Mouse (Mus musculus): ENCODE measurements around the gene Hoxb2. TPM values are rescaled to one million over a fixed set of nuclear protein-coding genes. Genes with fewer than 3 reads are reported as not detected.

The Hoxb2 gene
- polyA plus RNA-seq, 1 experiment from 2014 or later: 23.1 TPM

DNA sequence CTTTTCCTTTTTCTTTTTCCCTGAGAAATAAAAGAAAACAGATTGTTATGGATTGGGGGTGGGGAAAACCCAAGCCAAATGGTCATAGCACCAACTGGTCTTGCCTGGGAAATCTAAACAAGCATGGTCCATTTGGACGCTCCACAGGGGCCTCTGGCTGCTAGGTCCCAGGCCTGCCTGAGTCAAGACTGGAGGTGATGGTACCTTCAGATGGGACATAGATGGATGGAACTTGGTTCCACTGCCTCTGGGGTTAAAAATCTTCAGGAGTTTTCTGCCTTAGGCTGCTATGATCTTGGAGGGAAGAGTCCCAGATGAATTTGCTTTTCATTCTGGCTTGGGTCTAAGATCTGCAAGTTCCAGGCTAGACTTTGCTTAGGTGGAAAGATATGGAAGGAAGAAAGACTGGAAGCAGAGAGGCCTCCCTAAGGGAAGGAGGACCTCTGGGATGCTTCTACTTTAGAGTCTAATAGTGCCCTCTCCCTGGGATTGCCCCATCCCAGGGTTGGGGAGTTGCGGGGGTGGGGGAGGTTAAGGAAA is 7.0 kb upstream of the Hoxb2 start:
- Histone ChIP-seq H3K4me3 (ENCODE audit: low read depth, low read length) (peak overlapping the region; percentile 35; the same call in 1 of the 2 replicates), H3K9me3 (ENCODE audit: control insufficient read depth, low read depth, low read length) (no peaks in the 10 kb centered on the region), H3K36me3 (ENCODE audit: control insufficient read depth, insufficient read depth, low read length) (peaks cover 8% of the 10 kb centered on the region; the same call in 1 of the 2 replicates), H3K4me2 (replicated peaks; ENCODE audit: low read depth, low read length) (peak overlapping the region; percentile 78), H3K27ac (ENCODE audit: low read length) (peak overlapping the region; percentile 100), H3K27me3 (ENCODE audit: control insufficient read depth, insufficient read depth, low read length) (0 out of 2 replicates have a peak, but pooled peaks cover 3% of the 10 kb centered on the region), H3K9ac (replicated peaks; ENCODE audit: low read depth, low read length) (peak overlapping the region; percentile 51), H3K4me1 (ENCODE audit: control insufficient read depth, insufficient read depth, low read length) (peaks cover 45% of the 10 kb centered on the region)
- ATAC-seq (ENCODE audit: insufficient number of reproducible peaks, insufficient read depth, low FRiP score, low read depth): no peak
- WGBS: 30% methylated on average over 2 of the region's 2 CpGs

GRCm38 (mm10) chr11:96344061-96344877 is 6.1 kb upstream of the Hoxb2 start:
- peak overlapping the region; percentile 100 for H3K27ac ChIP-seq (ENCODE audit: low read length)
- peak overlapping the region; percentile 51 for H3K9ac ChIP-seq (replicated peaks; ENCODE audit: low read depth, low read length)
- peak overlapping the region; percentile 78 for H3K4me2 ChIP-seq (replicated peaks; ENCODE audit: low read depth, low read length)
- WGBS: 16% methylated on average over 40 of the region's 40 CpGs
- no peaks in the 10 kb centered on the region for H3K9me3 ChIP-seq (ENCODE audit: control insufficient read depth, low read depth, low read length)
- H3K27me3 ChIP-seq (ENCODE audit: control insufficient read depth, insufficient read depth, low read length): 0 out of 2 replicates have a peak, but pooled peaks cover 3% of the 10 kb centered on the region
- H3K4me3 ChIP-seq (ENCODE audit: low read depth, low read length): peak overlapping the region; percentile 20; the same call in 1 of the 2 replicates
- peaks cover 8% of the 10 kb centered on the region; the same call in 1 of the 2 replicates for H3K36me3 ChIP-seq (ENCODE audit: control insufficient read depth, insufficient read depth, low read length)
- peaks cover 46% of the 10 kb centered on the region for H3K4me1 ChIP-seq (ENCODE audit: control insufficient read depth, insufficient read depth, low read length)
- no peak for ATAC-seq (ENCODE audit: insufficient number of reproducible peaks, insufficient read depth, low FRiP score, low read depth)

DNA sequence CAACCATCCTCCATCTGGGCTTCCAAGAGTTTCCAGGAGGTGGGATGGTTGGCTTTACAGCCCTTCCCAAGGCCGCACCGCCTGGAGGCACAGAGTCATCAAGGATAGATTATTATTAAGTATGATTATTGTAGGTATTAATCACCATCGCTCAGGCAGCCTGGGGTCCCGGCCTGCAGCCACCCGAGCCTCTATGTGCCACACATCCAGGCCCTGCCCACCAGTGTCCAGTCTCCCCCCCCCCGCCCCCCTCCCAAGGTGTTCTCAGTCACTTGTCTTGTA is 5.5 kb upstream of the Hoxb2 start:
- 17% methylated on average over 6 of the region's 6 CpGs for WGBS
- Histone ChIP-seq H3K36me3 (ENCODE audit: control insufficient read depth, insufficient read depth, low read length) (peaks cover 8% of the 10 kb centered on the region; the same call in 1 of the 2 replicates), H3K4me3 (ENCODE audit: low read depth, low read length) (peak overlapping the region; percentile 20), H3K4me2 (replicated peaks; ENCODE audit: low read depth, low read length) (peak overlapping the region; percentile 78), H3K9me3 (ENCODE audit: control insufficient read depth, low read depth, low read length) (no peaks in the 10 kb centered on the region), H3K4me1 (ENCODE audit: control insufficient read depth, insufficient read depth, low read length) (peaks cover 48% of the 10 kb centered on the region), H3K27me3 (ENCODE audit: control insufficient read depth, insufficient read depth, low read length) (0 out of 2 replicates have a peak, but pooled peaks cover 3% of the 10 kb centered on the region), H3K9ac (replicated peaks; ENCODE audit: low read depth, low read length) (peak overlapping the region; percentile 31; the same call in 1 of the 2 replicates), H3K27ac (ENCODE audit: low read length) (peak overlapping the region; percentile 100)
- no peak for ATAC-seq (ENCODE audit: insufficient number of reproducible peaks, insufficient read depth, low FRiP score, low read depth)

GRCm38 (mm10) chr11:96345220-96345892 is 5.0 kb upstream of the Hoxb2 start:
- Histone ChIP-seq H3K9ac (replicated peaks; ENCODE audit: low read depth, low read length) (peak overlapping the region; percentile 31), H3K36me3 (ENCODE audit: control insufficient read depth, insufficient read depth, low read length) (peaks cover 8% of the 10 kb centered on the region; the same call in 1 of the 2 replicates), H3K27me3 (ENCODE audit: control insufficient read depth, insufficient read depth, low read length) (0 out of 2 replicates have a peak, but pooled peaks cover 3% of the 10 kb centered on the region), H3K27ac (ENCODE audit: low read length) (peak overlapping the region; percentile 100), H3K4me3 (ENCODE audit: low read depth, low read length) (peak overlapping the region; percentile 20), H3K9me3 (ENCODE audit: control insufficient read depth, low read depth, low read length) (no peaks in the 10 kb centered on the region), H3K4me1 (ENCODE audit: control insufficient read depth, insufficient read depth, low read length) (peaks cover 46% of the 10 kb centered on the region), H3K4me2 (replicated peaks; ENCODE audit: low read depth, low read length) (peak overlapping the region; percentile 78)
- 3% methylated on average over 43 of the region's 56 CpGs for WGBS
- ATAC-seq (ENCODE audit: insufficient number of reproducible peaks, insufficient read depth, low FRiP score, low read depth): no peak

- 5% methylated on average over 45 of the region's 45 CpGs for WGBS
- peak overlapping the region; percentile 100 for H3K27ac ChIP-seq (ENCODE audit: low read length)
- peaks cover 53% of the 10 kb centered on the region for H3K4me1 ChIP-seq (ENCODE audit: control insufficient read depth, insufficient read depth, low read length)
- peaks cover 8% of the 10 kb centered on the region; the same call in 1 of the 2 replicates for H3K36me3 ChIP-seq (ENCODE audit: control insufficient read depth, insufficient read depth, low read length)
- no peaks in the 10 kb centered on the region for H3K9me3 ChIP-seq (ENCODE audit: control insufficient read depth, low read depth, low read length)
- no peak for ATAC-seq (ENCODE audit: insufficient number of reproducible peaks, insufficient read depth, low FRiP score, low read depth)
- H3K4me3 ChIP-seq (ENCODE audit: low read depth, low read length): peak overlapping the region; percentile 20
- peak overlapping the region; percentile 78 for H3K4me2 ChIP-seq (replicated peaks; ENCODE audit: low read depth, low read length)
- 0 out of 2 replicates have a peak, but pooled peaks cover 3% of the 10 kb centered on the region for H3K27me3 ChIP-seq (ENCODE audit: control insufficient read depth, insufficient read depth, low read length)
- peak overlapping the region; percentile 31 for H3K9ac ChIP-seq (replicated peaks; ENCODE audit: low read depth, low read length)
Measured at GRCm38 (mm10) chr11:96345893-96346806, 4.2 kb upstream of the Hoxb2 start.

- H3K4me1 ChIP-seq (ENCODE audit: control insufficient read depth, insufficient read depth, low read length): peaks cover 54% of the 10 kb centered on the region
- no peaks in the 10 kb centered on the region for H3K9me3 ChIP-seq (ENCODE audit: control insufficient read depth, low read depth, low read length)
- 37% methylated on average over 5 of the region's 5 CpGs for WGBS
- H3K9ac ChIP-seq (replicated peaks; ENCODE audit: low read depth, low read length): peak overlapping the region; percentile 2; the same call in 1 of the 2 replicates
- H3K27me3 ChIP-seq (ENCODE audit: control insufficient read depth, insufficient read depth, low read length): 0 out of 2 replicates have a peak, but pooled peaks cover 3% of the 10 kb centered on the region
- no peak overlapping the region for H3K4me3 ChIP-seq (ENCODE audit: low read depth, low read length)
- peak overlapping the region; percentile 78; the same call in 1 of the 2 replicates for H3K4me2 ChIP-seq (replicated peaks; ENCODE audit: low read depth, low read length)
- peak overlapping the region; percentile 100 for H3K27ac ChIP-seq (ENCODE audit: low read length)
- ATAC-seq (ENCODE audit: insufficient number of reproducible peaks, insufficient read depth, low FRiP score, low read depth): no peak
- peaks cover 8% of the 10 kb centered on the region; the same call in 1 of the 2 replicates for H3K36me3 ChIP-seq (ENCODE audit: control insufficient read depth, insufficient read depth, low read length)
Measured at GRCm38 (mm10) chr11:96346916-96347520, 3.3 kb upstream of the Hoxb2 start.

DNA sequence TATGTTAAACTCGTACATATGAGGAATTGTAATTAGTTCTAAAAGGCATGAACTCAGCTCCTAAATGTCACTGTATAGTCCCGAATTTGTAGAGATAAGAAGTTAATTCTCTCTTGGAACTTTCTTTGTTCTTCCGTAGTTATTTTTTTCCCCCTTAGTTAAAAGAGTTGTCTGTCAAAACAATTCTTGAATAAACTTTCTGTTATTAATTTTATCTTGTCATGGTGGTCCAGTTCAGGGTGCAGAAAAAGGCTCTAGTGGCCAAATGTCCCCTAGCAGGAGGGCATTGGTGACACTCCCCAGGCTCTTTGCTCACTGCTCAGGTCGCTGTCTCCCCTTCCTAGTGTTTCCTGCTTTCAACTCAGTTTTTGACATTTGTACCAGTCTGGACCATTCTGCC is 2.6 kb upstream of the Hoxb2 start:
- 18% methylated on average over 4 of the region's 4 CpGs for WGBS
- Histone ChIP-seq H3K4me2 (replicated peaks; ENCODE audit: low read depth, low read length) (peak overlapping the region; percentile 39; the same call in 1 of the 2 replicates), H3K9me3 (ENCODE audit: control insufficient read depth, low read depth, low read length) (no peaks in the 10 kb centered on the region), H3K4me1 (ENCODE audit: control insufficient read depth, insufficient read depth, low read length) (peaks cover 54% of the 10 kb centered on the region), H3K4me3 (ENCODE audit: low read depth, low read length) (no peak overlapping the region), H3K27me3 (ENCODE audit: control insufficient read depth, insufficient read depth, low read length) (0 out of 2 replicates have a peak, but pooled peaks cover 3% of the 10 kb centered on the region), H3K9ac (replicated peaks; ENCODE audit: low read depth, low read length) (no peak overlapping the region), H3K27ac (ENCODE audit: low read length) (peak overlapping the region; percentile 100), H3K36me3 (ENCODE audit: control insufficient read depth, insufficient read depth, low read length) (peaks cover 8% of the 10 kb centered on the region; the same call in 1 of the 2 replicates)
- no peak for ATAC-seq (ENCODE audit: insufficient number of reproducible peaks, insufficient read depth, low FRiP score, low read depth)
